Mouse (Mus musculus) limb, embryonic 14.5 days (tissue): ENCODE measurements at regions not wholly inside any gene's neighbourhood (a gene's known extent, or its start where the extent isn't known, plus 50 kb on each side); places are given as distances from the start of the nearest gene placed in this dataset.

ENCODE experiments used
- ATAC-seq: fragments of 200-750 bp; cut with Nextera tagmentation; 2 replicates; pipeline ENCODE4 v1.8.0; 2017; ENCODE audit warnings: low read depth, moderate number of reproducible peaks, moderate TSS enrichment; ENCODE audit not compliant: low FRiP score
- DNase-seq: peaks from one replicate; pipeline ENCODE4 v3.0.0-alpha.2; 2015; ENCODE audit warnings: low spot score
- H3K27ac ChIP-seq: fragments of 300-500 bp; sonication (generic); replicated peaks from 2 replicates; pipeline ENCODE4 v1.5.1; 2014; ENCODE audit warnings: low read depth, mild to moderate bottlenecking, low read length, moderate library complexity, mixed read lengths
- H3K27me3 ChIP-seq: fragments of 300-500 bp; sonication (generic); 2 replicates; pipeline ENCODE4 v1.6.1; 2014; ENCODE audit warnings: low read length, mixed read lengths; ENCODE audit not compliant: control insufficient read depth, insufficient read depth
- H3K36me3 ChIP-seq: fragments of 300-500 bp; sonication (generic); 2 replicates; pipeline ENCODE4 v1.6.1; 2014; ENCODE audit warnings: mild to moderate bottlenecking, low read length, moderate library complexity, mixed read lengths; ENCODE audit not compliant: control insufficient read depth, insufficient read depth
- H3K4me1 ChIP-seq: fragments of 300-500 bp; sonication (generic); 2 replicates; pipeline ENCODE4 v1.6.1; 2014; ENCODE audit warnings: antibody characterized with exemption, low read length, mixed read lengths; ENCODE audit not compliant: control insufficient read depth, insufficient read depth
- H3K4me2 ChIP-seq: fragments of 300-500 bp; sonication (generic); replicated peaks from 2 replicates; pipeline ENCODE4 v1.6.1; 2014; ENCODE audit warnings: low read depth, mild to moderate bottlenecking, low read length, moderate library complexity; ENCODE audit not compliant: severe bottlenecking
- H3K4me3 ChIP-seq: fragments of 300-500 bp; sonication (generic); replicated peaks from 2 replicates; pipeline ENCODE4 v1.5.1; 2014; ENCODE audit warnings: low read length
- H3K9ac ChIP-seq: fragments of 300-500 bp; sonication (generic); 2 replicates; pipeline ENCODE4 v1.6.1; 2014; ENCODE audit warnings: mild to moderate bottlenecking, low read depth, low read length, moderate library complexity; ENCODE audit not compliant: severe bottlenecking
- H3K9me3 ChIP-seq: fragments of 300-500 bp; sonication (generic); 2 replicates; pipeline ENCODE4 v1.6.1; 2016; ENCODE audit warnings: low read length; ENCODE audit not compliant: control insufficient read depth
- POLR2A ChIP-seq: fragments of 200-500 bp; IDR thresholded peaks from 2 replicates; pipeline ENCODE4 v1.8.0; 2012; ENCODE audit warnings: inconsistent platforms, mild to moderate bottlenecking, moderate library complexity, borderline replicate concordance; ENCODE audit not compliant: insufficient read depth, insufficient read length; ENCODE audit errors: extremely low read depth
- WGBS: fragments of 180-500 bp; shearing (Covaris S2); extraction: QIAGEN DNeasy Blood & Tissue Kit; methylation state at CpG from one replicate; pipeline ENCODE4 v1.1.7; 2014; 5-methylcytosine and 5-hydroxymethylcytosine counted together

DNA sequence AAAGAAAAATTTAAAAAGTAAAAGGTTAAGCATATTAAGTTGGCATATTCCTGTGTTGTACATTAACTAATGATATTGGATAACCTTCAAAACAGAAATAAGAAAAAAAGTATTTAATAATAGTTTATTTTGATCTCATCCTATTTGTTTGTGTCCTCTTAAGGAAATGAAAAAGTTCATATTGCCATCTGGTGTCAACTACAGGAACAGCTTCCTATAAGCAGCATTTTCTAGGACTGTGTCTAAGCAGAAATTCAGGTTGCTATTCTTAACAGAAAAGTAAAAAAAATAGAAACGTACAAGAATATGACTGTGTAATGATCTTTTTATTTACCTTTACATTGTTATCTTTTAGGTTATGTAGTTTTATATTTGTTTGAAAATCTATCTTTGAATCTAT, 313.4 kb upstream of the G6pd2 start:
- H3K27me3 ChIP-seq, result no peaks in the 10 kb centered on the region
- no peak overlapping the region for H3K27ac ChIP-seq
- ATAC-seq (no peak), DNase-seq (no peak)
- WGBS, result 67% methylated on average over 1 of the region's 1 CpGs
- no peaks in the 10 kb centered on the region for H3K36me3 ChIP-seq
- no peak overlapping the region for H3K9ac ChIP-seq
- H3K4me3 ChIP-seq, result no peak overlapping the region
- H3K4me1 ChIP-seq, result no peaks in the 10 kb centered on the region
- no peak for TF ChIP-seq POLR2A
- H3K9me3 ChIP-seq, result no peaks in the 10 kb centered on the region
- no peak overlapping the region for H3K4me2 ChIP-seq

- no peaks in the 10 kb centered on the region for H3K9me3 ChIP-seq
- no peak overlapping the region for H3K4me2 ChIP-seq
- no peak for DNase-seq
- H3K36me3 ChIP-seq, result no peaks in the 10 kb centered on the region
- H3K4me1 ChIP-seq, result no peaks in the 10 kb centered on the region
- TF ChIP-seq POLR2A, result no peak
- H3K27me3 ChIP-seq, result no peaks in the 10 kb centered on the region
- ATAC-seq, result no peak
- H3K9ac ChIP-seq, result no peak overlapping the region
- no peak overlapping the region for H3K27ac ChIP-seq
- WGBS, result 82% methylated on average over 3 of the region's 3 CpGs
- H3K4me3 ChIP-seq, result no peak overlapping the region
These were observed 301.2 kb upstream of the G6pd2 start for GRCm38 (mm10) chr5:61507406-61507805.

DNA sequence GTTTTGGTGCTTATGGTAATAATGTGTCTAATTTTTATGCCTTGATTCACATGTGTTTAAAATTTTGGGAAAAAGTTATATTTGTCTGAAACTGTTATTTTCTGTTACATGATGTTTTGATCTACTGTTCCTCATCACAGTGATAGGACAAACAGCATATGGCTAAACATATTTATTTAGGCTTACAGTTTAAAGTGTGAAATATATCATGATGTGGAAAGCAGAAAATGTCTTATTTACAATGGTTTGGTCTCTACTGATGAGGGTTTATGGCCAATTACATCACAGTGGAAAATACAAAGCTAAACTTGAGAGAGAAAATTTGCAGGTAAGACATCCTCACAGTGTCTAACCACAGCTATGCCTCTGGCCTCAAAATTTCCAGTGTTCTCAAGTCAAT, 268.1 kb upstream of the G6pd2 start:
- Histone ChIP-seq H3K4me2 (no peak overlapping the region), H3K9ac (no peak overlapping the region), H3K9me3 (no peaks in the 10 kb centered on the region), H3K36me3 (no peaks in the 10 kb centered on the region), H3K27me3 (no peaks in the 10 kb centered on the region), H3K27ac (no peak overlapping the region), H3K4me1 (no peaks in the 10 kb centered on the region), H3K4me3 (no peak overlapping the region)
- TF ChIP-seq POLR2A, result no peak
- ATAC-seq (no peak), DNase-seq (no peak)

DNA sequence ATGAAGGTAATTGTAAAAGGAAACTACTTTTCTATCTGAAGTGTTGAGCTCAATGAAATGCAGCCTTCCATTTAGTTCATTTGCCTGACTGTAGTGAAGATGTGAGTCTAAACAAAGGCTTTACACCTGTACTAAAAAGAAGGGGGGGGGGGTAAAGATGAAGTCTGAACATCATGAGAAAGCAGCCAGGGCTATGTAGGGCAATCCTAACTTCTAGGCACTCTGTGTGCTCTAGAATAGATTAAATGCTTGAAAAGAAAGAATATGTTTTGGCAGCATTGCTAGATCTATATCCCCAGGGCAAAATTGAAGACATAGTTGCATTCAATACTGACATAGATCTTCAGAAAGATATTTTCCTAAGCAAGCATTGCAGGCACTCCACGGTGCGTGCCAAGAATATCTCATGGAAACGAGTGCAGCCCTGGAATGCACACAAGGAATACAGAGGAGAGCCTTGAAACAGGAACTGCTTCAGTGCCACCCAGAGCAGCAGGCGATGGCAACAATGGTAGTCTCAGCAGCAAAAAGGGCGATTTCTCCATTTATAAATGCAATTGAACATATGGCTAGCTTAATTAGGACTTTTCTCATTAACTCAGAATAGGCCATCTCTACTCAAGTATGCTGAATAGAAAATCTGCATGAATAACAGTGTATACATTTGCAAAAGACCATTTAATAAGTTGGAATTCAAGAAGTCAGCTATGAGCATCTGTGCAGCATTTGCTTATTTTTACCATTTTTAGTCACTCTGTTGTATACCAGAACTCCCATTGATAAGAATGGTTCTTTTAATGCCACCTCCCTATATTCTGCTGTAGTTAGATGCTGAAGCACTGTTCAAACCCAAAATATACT, 261.8 kb upstream of the G6pd2 start:
- H3K36me3 ChIP-seq, result no peaks in the 10 kb centered on the region
- DNase-seq (peak; percentile 3), ATAC-seq (no peak)
- no peaks in the 10 kb centered on the region for H3K27me3 ChIP-seq
- no peaks in the 10 kb centered on the region for H3K9me3 ChIP-seq
- H3K9ac ChIP-seq, result no peak overlapping the region
- no peaks in the 10 kb centered on the region for H3K4me1 ChIP-seq
- no peak for TF ChIP-seq POLR2A
- WGBS, result 68% methylated on average over 5 of the region's 5 CpGs
- no peak overlapping the region for H3K4me3 ChIP-seq
- no peak overlapping the region for H3K27ac ChIP-seq
- H3K4me2 ChIP-seq, result no peak overlapping the region

DNA sequence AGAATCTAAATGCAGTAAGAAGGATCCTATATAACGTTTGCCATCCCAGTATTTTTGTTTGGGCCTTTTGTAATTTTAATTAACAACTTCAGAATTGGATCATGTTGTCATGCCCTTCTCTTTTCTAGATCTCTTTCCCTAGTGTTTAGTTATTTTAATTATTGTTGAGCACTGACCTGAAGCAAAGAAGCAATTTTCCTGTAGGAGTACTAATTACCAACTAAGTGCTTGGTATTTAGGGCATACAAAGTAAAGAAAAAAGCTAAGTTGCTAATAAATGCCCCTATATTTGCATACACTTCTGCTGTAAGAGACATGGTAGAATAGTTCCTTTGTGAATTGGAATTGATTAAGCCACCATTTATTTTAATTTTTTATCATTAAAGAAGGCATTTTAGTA, 255.1 kb upstream of the G6pd2 start:
- Histone ChIP-seq H3K4me2 (no peak overlapping the region), H3K4me3 (no peak overlapping the region), H3K27ac (no peak overlapping the region), H3K9ac (no peak overlapping the region), H3K4me1 (no peaks in the 10 kb centered on the region), H3K9me3 (no peaks in the 10 kb centered on the region), H3K27me3 (no peaks in the 10 kb centered on the region), H3K36me3 (no peaks in the 10 kb centered on the region)
- no peak for DNase-seq
- WGBS, result 67% methylated on average over 1 of the region's 1 CpGs
- ATAC-seq, result no peak
- no peak for TF ChIP-seq POLR2A
